Mouse (Mus musculus) intestine, embryonic 15.5 days (tissue): ENCODE results near the gene Stk25. TPM values are rescaled to one million over a fixed set of nuclear protein-coding genes. Genes with fewer than 3 reads are reported as not detected.

Experiments used
- ATAC-seq: fragments of 200-750 bp; cut with Nextera tagmentation; 2 replicates; pipeline ENCODE4 v1.8.0; 2017; ENCODE audit warnings: moderate TSS enrichment, moderate library complexity
- H3K27ac ChIP-seq: fragments of 300-500 bp; sonication (generic); 2 replicates; pipeline ENCODE4 v1.5.1; 2015; ENCODE audit warnings: mild to moderate bottlenecking, inconsistent platforms
- H3K27me3 ChIP-seq: fragments of 300-500 bp; sonication (generic); replicated peaks from 2 replicates; pipeline ENCODE4 v1.6.1; 2015; ENCODE audit warnings: inconsistent platforms
- H3K36me3 ChIP-seq: fragments of 300-500 bp; sonication (generic); 2 replicates; pipeline ENCODE4 v1.6.1; 2015; ENCODE audit warnings: inconsistent platforms
- H3K4me1 ChIP-seq: fragments of 300-500 bp; sonication (generic); replicated peaks from 2 replicates; pipeline ENCODE4 v1.6.1; 2015; ENCODE audit warnings: inconsistent platforms
- H3K4me2 ChIP-seq: fragments of 300-500 bp; sonication (generic); replicated peaks from 2 replicates; pipeline ENCODE4 v1.6.1; 2015; ENCODE audit warnings: mild to moderate bottlenecking, inconsistent platforms
- H3K4me3 ChIP-seq: fragments of 300-500 bp; sonication (generic); replicated peaks from 2 replicates; pipeline ENCODE4 v1.5.1; 2015; ENCODE audit warnings: inconsistent platforms
- H3K9ac ChIP-seq: fragments of 300-500 bp; sonication (generic); 2 replicates; pipeline ENCODE4 v1.6.1; 2015; ENCODE audit warnings: inconsistent platforms
- H3K9me3 ChIP-seq: fragments of 300-500 bp; sonication (generic); 2 replicates; pipeline ENCODE4 v1.6.1; 2016; ENCODE audit warnings: inconsistent platforms
- WGBS: fragments of 180-500 bp; shearing (Covaris S2); methylation state at CpG from one replicate; pipeline ENCODE4 v1.1.7; 2015; 5-methylcytosine and 5-hydroxymethylcytosine counted together
- polyA plus RNA-seq: library from polyadenylated mRNA; unstranded; fragments of >200 nt; fragmentation: Nextera tagmentation; extraction: Ambion mirVana; gene quantifications from 2 replicates; pipeline ENCODE4 v1.2.1, GENCODE M21; 2015

Stk25 gene
- polyA plus RNA-seq, 1 experiment from 2014 or later: 143 TPM

GRCm38 (mm10) chr1:93657025-93657360 is 1.5 kb downstream of the Stk25 start:
- Histone ChIP-seq H3K4me2 (no peak overlapping the region), H3K27me3 (no peaks in the 10 kb centered on the region), H3K4me1 (no peaks in the 10 kb centered on the region; the same call in 1 of the 2 replicates), H3K9ac (no peak overlapping the region), H3K36me3 (no peaks in the 10 kb centered on the region), H3K9me3 (no peaks in the 10 kb centered on the region), H3K27ac (no peak overlapping the region), H3K4me3 (no peak overlapping the region)
- ATAC-seq: peak; percentile 87
- WGBS: 50% methylated on average over 5 of the region's 5 CpGs

DNA sequence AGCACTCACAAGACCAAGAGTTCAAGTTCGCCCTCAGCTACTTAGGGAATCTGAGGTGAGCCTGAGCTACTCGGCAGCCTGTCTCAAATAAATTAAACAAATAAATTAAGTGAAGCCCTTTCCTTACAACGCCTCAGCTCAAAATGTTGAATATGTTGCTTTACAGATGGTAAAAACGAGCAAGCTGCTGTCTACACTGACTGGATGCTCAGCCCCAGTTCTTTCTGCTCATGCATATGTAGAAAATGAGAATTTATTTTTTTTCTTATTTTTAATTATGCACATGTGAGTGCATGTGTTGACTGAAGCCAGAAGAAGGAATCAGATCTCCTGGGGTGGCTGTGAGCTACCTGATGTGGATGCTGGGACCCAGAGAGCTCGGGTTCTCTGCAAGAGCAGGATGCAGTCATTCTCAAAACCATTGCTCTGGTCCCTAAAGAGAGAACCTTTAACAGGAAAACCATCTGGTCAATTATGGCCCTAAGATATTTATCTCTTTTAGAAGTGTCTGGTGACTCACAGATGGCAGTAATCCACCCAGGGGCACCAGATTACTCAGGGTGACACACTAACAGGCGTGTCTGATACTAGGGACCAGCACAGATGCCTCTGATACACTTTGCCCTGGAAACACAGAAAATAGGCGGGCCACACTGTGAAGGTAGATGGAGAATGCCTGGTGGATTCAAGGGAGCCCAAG is 2.0 kb downstream of the Stk25 start:
- no peaks in the 10 kb centered on the region for H3K27me3 ChIP-seq
- no peak overlapping the region for H3K9ac ChIP-seq
- H3K4me2 ChIP-seq: no peak overlapping the region
- H3K4me3 ChIP-seq: no peak overlapping the region
- no peaks in the 10 kb centered on the region for H3K36me3 ChIP-seq
- ATAC-seq: peak; percentile 82
- no peaks in the 10 kb centered on the region for H3K9me3 ChIP-seq
- 59% methylated on average over 7 of the region's 7 CpGs for WGBS
- H3K4me1 ChIP-seq: no peaks in the 10 kb centered on the region; the same call in 1 of the 2 replicates
- H3K27ac ChIP-seq: no peak overlapping the region

DNA sequence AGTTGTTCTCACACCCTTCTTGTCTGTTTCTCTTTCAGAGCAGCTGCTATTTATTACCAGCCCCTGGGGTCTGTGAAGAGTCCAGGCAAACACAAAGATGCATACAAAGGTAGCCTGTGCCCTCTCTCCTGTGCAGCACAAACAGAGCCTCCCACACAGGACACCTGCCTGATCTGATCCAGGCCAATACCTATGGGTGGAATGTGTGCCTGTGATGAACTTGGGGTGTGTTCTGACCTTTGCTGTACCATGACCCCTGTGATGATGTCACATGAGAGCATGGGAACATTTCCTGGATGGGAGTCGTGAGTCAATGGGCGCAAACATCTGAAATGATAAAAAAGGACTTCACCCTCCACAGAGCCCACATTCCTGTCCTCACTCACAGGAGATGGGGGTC is 3.7 kb downstream of the Stk25 start:
- no peak overlapping the region for H3K9ac ChIP-seq
- H3K4me2 ChIP-seq: no peak overlapping the region
- H3K36me3 ChIP-seq: no peaks in the 10 kb centered on the region
- ATAC-seq: peak; percentile 77
- H3K9me3 ChIP-seq: no peaks in the 10 kb centered on the region
- WGBS: 58% methylated on average over 2 of the region's 2 CpGs
- no peak overlapping the region for H3K27ac ChIP-seq
- H3K4me3 ChIP-seq: no peak overlapping the region
- H3K27me3 ChIP-seq: no peaks in the 10 kb centered on the region
- no peaks in the 10 kb centered on the region; the same call in 1 of the 2 replicates for H3K4me1 ChIP-seq

DNA sequence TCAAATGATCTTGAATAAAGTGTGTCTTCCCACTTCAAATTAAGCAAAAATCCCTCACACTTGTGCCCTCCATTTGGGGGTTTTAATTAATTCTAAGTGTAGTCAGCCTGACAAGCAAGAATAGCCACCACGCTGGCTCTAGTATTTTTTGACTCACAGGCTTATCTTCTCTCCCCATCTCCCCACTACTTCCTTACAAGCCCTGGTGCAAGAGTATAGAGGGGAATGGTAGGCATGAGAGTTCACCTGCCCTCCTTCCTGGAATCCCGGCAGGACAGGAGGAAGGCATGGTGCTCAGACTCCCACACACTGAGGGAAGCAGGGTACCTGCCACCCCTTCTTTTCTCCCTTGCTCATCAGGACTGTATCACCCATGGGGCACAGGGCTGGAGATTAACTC is 4.2 kb downstream of the Stk25 start:
- no peaks in the 10 kb centered on the region for H3K36me3 ChIP-seq
- 0 out of 2 replicates have a peak overlapping the region, but pooled peaks have one; percentile 48 for H3K27ac ChIP-seq
- 25% methylated on average over 2 of the region's 2 CpGs for WGBS
- H3K9me3 ChIP-seq: no peaks in the 10 kb centered on the region
- ATAC-seq: peak; percentile 44
- no peaks in the 10 kb centered on the region for H3K27me3 ChIP-seq
- H3K4me2 ChIP-seq: no peak overlapping the region
- H3K9ac ChIP-seq: no peak overlapping the region
- H3K4me3 ChIP-seq: no peak overlapping the region
- H3K4me1 ChIP-seq: no peaks in the 10 kb centered on the region; the same call in 1 of the 2 replicates

DNA sequence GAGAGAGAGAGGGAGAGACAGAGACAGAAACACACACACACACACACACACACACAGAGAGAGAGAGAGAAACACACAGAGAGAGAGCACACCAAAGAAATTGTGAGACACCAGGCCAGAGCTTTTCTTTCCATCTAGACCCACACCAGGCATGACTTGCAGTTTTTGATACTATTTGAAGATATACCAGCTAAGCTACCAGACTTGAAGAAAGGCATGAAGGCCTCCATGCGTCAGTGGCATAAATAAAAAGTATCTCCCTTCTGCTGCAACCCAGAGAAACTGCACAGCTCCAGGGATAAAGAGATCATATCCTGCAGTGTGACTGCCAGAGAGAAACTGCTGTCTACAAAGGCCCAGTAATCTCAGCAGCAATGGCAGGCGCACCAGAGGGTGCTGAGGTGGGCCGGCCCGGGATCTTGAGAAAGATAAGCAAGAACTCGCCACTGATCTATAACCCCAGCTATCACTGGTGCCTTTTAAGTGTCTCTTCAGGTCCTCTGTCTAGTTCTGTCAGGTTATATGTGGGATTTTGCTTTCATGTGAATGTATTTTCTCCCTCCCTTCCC is 8.8 kb downstream of the Stk25 start:
- Histone ChIP-seq H3K36me3 (no peaks in the 10 kb centered on the region), H3K9ac (no peak overlapping the region), H3K9me3 (no peaks in the 10 kb centered on the region), H3K4me2 (no peak overlapping the region), H3K4me3 (no peak overlapping the region), H3K4me1 (no peaks in the 10 kb centered on the region; the same call in 1 of the 2 replicates), H3K27ac (no peak overlapping the region), H3K27me3 (no peaks in the 10 kb centered on the region)
- WGBS: 63% methylated on average over 5 of the region's 5 CpGs
- ATAC-seq: no peak

DNA sequence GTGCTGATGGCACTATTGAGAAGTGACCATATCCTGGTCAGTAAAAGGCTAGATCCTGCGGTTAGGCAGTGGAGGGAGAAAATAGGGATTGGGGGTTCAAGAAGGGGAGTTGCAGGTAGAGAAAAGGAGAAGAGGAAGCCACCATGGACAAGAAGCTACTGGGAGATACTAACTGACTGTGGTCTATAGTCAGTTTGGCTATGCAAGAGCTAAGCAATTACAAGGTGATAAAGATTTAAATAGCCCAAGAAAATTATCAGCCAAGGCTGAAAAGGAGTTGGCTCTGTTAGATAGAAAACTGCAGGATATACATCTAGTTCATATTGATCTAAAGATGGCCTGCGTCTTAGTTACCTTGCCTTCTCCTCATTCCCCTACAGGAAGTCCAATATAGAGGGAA is 15.8 kb downstream of the Stk25 start:
- no peak overlapping the region for H3K9ac ChIP-seq
- 87% methylated on average over 2 of the region's 2 CpGs for WGBS
- no peak overlapping the region for H3K27ac ChIP-seq
- H3K4me2 ChIP-seq: no peak overlapping the region
- no peaks in the 10 kb centered on the region for H3K9me3 ChIP-seq
- H3K4me3 ChIP-seq: no peak overlapping the region
- H3K36me3 ChIP-seq: no peaks in the 10 kb centered on the region
- no peaks in the 10 kb centered on the region for H3K27me3 ChIP-seq
- no peaks in the 10 kb centered on the region for H3K4me1 ChIP-seq
- no peak for ATAC-seq

GRCm38 (mm10) chr1:93641978-93642377 is 16.5 kb downstream of the Stk25 start:
- no peak overlapping the region for H3K9ac ChIP-seq
- no peak overlapping the region for H3K4me2 ChIP-seq
- no peak for ATAC-seq
- no peaks in the 10 kb centered on the region for H3K9me3 ChIP-seq
- no peak overlapping the region for H3K4me3 ChIP-seq
- H3K4me1 ChIP-seq: no peaks in the 10 kb centered on the region
- no peak overlapping the region for H3K27ac ChIP-seq
- WGBS: 89% methylated on average over 2 of the region's 2 CpGs
- no peaks in the 10 kb centered on the region for H3K36me3 ChIP-seq
- no peaks in the 10 kb centered on the region for H3K27me3 ChIP-seq

DNA sequence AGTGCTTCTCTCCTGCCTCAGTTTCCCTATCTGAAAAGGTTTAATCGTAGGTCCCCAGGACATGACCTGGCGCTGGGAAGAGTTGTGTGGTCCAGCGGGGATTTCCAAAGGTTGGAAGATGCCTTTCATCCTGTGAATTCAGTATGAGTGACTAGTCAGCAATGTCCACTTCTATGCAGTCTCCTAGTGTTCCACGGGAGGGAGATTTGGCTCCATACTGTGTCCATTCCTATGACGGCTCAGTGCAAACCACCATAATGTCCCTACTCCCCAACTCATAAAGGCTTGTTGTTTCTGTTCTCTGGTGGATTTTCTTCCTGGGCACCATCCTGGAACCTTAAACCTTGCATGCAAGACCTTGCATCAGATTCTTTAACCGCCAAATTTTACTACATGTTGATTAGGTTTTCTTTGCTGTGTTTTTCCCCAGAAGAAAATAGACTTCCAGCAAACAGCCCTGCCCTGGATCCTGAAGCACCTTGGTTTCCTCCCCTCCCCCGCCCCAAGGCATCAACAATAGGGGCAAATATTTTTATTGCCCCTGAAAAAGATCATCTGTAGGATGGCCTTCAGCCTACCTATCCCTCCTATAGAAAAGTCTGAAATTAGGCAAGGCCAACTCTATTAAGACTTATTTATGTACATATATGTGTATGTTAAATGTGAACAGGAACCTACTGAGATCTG is 22.1 kb downstream of the Stk25 start:
- Histone ChIP-seq H3K4me2 (peak overlapping the region; percentile 86), H3K9me3 (no peaks in the 10 kb centered on the region), H3K27me3 (no peaks in the 10 kb centered on the region), H3K4me3 (peak overlapping the region; percentile 100), H3K36me3 (peaks cover 3% of the 10 kb centered on the region; the same call in 1 of the 2 replicates), H3K9ac (peak overlapping the region; percentile 50), H3K27ac (peak overlapping the region; percentile 79), H3K4me1 (peaks cover 7% of the 10 kb centered on the region)
- peak; percentile 43 for ATAC-seq
- WGBS: 31% methylated on average over 7 of the region's 7 CpGs

DNA sequence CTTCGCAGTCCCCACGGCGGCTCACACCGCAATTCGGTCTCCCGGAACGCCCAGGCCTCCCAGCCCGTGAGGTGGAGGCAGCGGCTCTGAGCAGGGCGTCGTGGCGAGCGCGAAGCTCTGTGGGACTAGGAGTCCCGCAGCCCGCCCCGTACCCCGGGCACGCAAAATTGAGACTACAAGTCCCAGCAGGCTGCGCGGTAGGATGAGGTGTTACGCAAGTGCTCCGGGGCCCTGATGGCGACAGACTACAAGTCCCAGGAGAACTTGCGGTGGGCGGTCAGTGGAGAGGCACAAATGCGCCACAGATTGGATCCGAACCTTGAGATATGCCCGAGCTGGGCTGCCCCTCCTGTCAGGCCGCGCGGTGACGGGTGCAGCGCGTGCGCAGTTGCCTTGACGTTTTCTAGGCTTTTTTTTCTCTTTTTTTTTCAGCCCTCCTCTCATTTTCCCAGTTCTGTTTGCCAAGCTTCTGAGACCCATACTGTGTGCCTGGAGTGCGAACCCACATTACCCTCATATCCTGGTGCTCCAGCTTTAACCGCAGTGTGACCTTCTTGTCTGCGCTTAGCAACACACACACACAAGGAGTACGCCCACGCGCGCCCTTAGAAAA is 22.8 kb downstream of the Stk25 start:
- peak overlapping the region; percentile 95 for H3K27ac ChIP-seq
- no peaks in the 10 kb centered on the region for H3K9me3 ChIP-seq
- peak; percentile 98 for ATAC-seq
- peak overlapping the region; percentile 100 for H3K4me3 ChIP-seq
- H3K4me1 ChIP-seq: peaks cover 7% of the 10 kb centered on the region
- 2% methylated on average over 44 of the region's 44 CpGs for WGBS
- H3K36me3 ChIP-seq: peaks cover 3% of the 10 kb centered on the region; the same call in 1 of the 2 replicates
- H3K27me3 ChIP-seq: no peaks in the 10 kb centered on the region
- H3K9ac ChIP-seq: peak overlapping the region; percentile 97
- H3K4me2 ChIP-seq: peak overlapping the region; percentile 86

DNA sequence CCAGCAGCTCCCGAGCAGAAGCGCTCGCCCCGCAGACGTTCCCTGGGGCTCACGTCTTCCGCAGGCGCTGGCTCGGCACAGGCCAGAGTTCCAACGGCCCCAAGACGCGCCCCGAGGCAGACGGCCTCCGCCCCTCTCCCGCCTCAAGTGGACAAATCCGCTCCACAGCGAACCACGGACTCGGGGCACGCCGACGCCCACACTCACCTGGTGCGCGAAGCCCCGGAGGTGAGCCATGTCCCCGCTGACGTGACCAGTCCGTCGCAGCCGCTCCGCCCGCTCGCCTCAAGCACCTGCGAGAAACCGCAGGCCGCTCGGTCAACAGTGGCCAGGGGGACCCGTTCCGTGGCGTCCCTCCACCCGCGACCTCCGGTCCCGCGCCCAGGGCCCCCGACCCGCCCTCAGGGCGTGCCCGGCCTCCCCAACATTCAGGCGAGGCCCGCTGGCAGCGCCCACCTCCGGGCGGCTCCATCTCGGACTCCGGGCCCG is 23.3 kb downstream of the Stk25 start:
- Histone ChIP-seq H3K4me3 (peak overlapping the region; percentile 100), H3K27me3 (no peaks in the 10 kb centered on the region), H3K9ac (peak overlapping the region; percentile 97), H3K27ac (peak overlapping the region; percentile 95), H3K9me3 (no peaks in the 10 kb centered on the region), H3K4me1 (peaks cover 7% of the 10 kb centered on the region), H3K4me2 (peak overlapping the region; percentile 85), H3K36me3 (peaks cover 3% of the 10 kb centered on the region; the same call in 1 of the 2 replicates)
- ATAC-seq: no peak
- under 1% methylated on average over 58 of the region's 58 CpGs for WGBS

DNA sequence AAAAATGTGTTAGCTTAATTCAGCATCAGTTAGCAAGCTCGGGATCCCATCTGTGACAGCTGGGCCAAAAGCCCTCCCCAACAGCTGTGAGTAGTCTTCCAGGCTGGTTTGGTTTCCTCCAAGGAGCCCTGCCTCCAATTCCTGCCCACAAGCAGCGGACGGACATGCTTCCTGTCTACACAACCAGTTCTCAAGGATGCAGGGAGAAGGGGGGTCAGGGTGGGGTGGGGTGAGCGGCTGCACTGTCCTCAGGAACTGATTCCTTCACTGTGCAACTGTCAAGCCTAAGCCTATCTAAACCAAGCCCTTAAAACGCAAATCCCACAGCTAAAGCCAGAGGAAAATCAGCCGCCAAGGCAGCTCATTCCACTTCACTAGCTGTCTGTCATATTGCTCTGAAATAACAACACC is 24.0 kb downstream of the Stk25 start:
- Histone ChIP-seq H3K4me3 (peak overlapping the region; percentile 100), H3K9ac (peak overlapping the region; percentile 97), H3K27me3 (no peaks in the 10 kb centered on the region), H3K4me1 (peaks cover 7% of the 10 kb centered on the region), H3K36me3 (peaks cover 3% of the 10 kb centered on the region; the same call in 1 of the 2 replicates), H3K27ac (peak overlapping the region; percentile 95), H3K4me2 (peak overlapping the region; percentile 85), H3K9me3 (no peaks in the 10 kb centered on the region)
- peak; percentile 13 for ATAC-seq
- WGBS: 4% methylated on average over 6 of the region's 6 CpGs

- no peak overlapping the region for H3K4me3 ChIP-seq
- H3K9ac ChIP-seq: no peak overlapping the region
- ATAC-seq: no peak
- no peak overlapping the region for H3K27ac ChIP-seq
- H3K4me1 ChIP-seq: peaks cover 7% of the 10 kb centered on the region
- H3K36me3 ChIP-seq: peaks cover 14% of the 10 kb centered on the region; the same call in 1 of the 2 replicates
- no peaks in the 10 kb centered on the region for H3K9me3 ChIP-seq
- WGBS: 90% methylated on average over 3 of the region's 3 CpGs
- H3K27me3 ChIP-seq: no peaks in the 10 kb centered on the region
- H3K4me2 ChIP-seq: no peak overlapping the region
These were observed 25.7 kb downstream of the Stk25 start for GRCm38 (mm10) chr1:93632723-93633122.
